Mouse (Mus musculus) left cerebral cortex, adult 9 months (tissue): ENCODE results near the gene Alox5.
"Not testable (repeated sequence)": the region's sequence is repeated elsewhere in the genome, so short reads cannot be mapped to it uniquely, and the experiment has no call there.

Experiments
- DNase-seq, 2 experiments: peaks; one replicate each; pipeline ENCODE4 v3.0.0; 2022; ENCODE audit warnings: low spot score in 2 of 2

Gene Alox5

GRCm38 (mm10) chr6:116460544-116461283 lies at the start of gene Alox5:
Gene Alox5 (minus strand): TSS chr6:116461178.
- DNase-seq = no peak

- DNase-seq = not testable (repeated sequence)
These were observed 45.5 kb upstream of the Alox5 start, which contains the start of gene Olfr212 for GRCm38 (mm10) chr6:116506302-116507003. Gene Olfr212 (plus strand): TSS chr6:116506516.

- no peak for DNase-seq
These were observed 35.0 kb upstream of the Alox5 start for GRCm38 (mm10) chr6:116495960-116496359.

GRCm38 (mm10) chr6:116493742-116494141 lies 32.8 kb upstream of the Alox5 start:
- no peak for DNase-seq

DNA sequence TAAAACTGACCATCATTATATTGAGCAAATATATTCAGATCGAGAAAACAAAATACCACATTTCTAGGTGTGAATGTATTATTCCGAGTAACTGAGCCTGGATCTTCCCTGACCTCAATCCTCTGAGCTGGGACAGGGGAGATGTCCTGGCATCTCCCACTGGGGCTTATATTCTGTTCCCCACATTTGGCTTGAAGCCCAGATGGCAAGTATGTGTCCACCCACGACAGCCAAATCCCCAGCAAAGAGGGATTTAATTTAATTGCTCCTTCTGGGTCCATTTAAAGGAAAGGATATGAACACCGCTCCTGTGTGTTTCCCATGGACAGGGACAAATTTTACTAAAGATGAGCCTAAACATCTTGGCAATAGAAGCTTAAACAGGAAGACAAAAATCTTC lies 27.8 kb upstream of the Alox5 start, which contains the start of gene Olfr211:
Olfr211 (plus strand) TSS at position 301 of the 400 bp plus-strand sequence.
- DNase-seq = no peak

DNA sequence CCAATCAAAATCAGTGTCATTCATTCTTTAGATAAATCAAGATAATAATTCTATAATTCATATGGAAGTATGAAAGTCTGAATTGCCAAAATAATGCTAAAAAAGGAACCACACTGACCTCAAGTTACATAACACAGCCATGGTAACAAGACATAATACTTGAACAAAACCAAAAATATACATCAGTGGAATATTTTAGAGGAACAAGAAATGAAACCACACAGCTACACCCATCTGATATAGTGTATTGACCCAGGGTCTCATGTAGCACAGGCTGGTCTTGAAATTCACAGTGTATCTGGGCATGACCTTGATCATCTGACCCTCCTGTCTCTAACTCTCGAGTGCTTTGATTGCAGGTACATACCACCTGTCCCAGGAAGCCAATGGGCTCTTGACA lies 25.9 kb upstream of the Alox5 start:
- no peak for DNase-seq

- DNase-seq = no peak
These were observed 24.1 kb upstream of the Alox5 start for GRCm38 (mm10) chr6:116485081-116485480.

DNA sequence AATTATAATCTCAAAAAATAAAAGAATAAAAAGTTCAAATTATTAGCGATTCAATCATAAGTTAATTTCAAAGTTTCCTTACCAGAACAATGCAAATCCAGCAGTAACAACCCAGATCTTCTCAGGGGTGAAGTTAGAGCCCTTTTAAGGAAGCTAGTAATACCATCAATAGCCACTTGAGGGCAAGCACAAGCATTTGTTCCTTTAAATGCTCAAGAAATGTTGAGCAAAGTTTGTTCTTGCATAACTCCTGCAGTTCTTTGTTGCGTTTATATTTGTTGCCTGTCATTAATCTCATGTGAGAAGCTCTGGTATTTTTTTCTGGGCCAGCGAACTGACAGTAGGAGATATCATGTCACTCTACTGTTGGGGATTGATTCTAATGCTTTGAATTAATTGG lies 7.1 kb upstream of the Alox5 start:
- no peak for DNase-seq

- no peak for DNase-seq
These were observed 1.7 kb downstream of the Alox5 start for GRCm38 (mm10) chr6:116459232-116459631.

DNA sequence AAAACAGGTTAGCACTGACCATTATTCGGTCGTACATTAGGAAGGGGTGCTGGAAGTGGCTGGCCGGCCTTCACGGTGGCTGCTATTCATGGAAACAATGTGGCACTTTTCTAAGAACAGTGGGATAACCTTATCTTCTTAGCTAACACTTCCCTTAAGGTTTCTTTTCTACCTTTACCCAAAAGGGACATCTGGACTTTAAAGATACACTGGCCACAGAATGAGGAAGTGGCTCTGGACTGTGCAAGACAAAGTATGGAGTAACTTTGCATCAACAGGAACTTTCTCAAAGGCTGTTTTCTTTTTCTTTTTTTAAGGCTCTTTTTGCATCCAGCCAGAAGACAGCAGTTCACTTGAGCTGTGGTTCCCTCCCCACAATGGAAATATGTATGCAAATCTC lies 2.2 kb downstream of the Alox5 start:
- DNase-seq = no peak

GRCm38 (mm10) chr6:116456482-116456881 lies 4.5 kb downstream of the Alox5 start:
- DNase-seq = no peak

GRCm38 (mm10) chr6:116455781-116456180 lies 5.2 kb downstream of the Alox5 start:
- DNase-seq = peak in 1 of 2 experiments; percentile 21

DNA sequence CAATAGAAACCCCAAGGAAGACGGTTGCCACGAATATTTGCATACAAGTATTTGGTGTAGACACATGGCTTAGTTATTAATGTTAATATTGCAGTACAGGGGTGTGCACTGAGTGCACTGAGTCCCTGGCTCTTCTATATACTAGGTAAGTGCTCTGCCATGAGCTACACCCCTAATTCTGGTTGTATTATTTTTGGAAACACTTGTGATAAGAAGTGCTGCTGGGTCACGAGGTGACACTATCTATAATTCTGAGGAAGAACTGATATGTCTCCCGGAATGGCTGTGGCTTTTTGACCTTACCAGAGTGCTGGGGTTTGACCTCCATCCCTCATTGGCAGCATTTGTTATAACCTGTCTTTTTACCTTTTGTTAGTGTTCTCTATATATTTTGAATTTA lies 20.1 kb downstream of the Alox5 start:
- no peak for DNase-seq

GRCm38 (mm10) chr6:116440447-116440846 lies 20.5 kb downstream of the Alox5 start:
- no peak for DNase-seq

- DNase-seq = no peak
These were observed 21.4 kb downstream of the Alox5 start for GRCm38 (mm10) chr6:116439531-116439930.

- no peak for DNase-seq
These were observed 22.1 kb downstream of the Alox5 start for GRCm38 (mm10) chr6:116438864-116439263.

DNA sequence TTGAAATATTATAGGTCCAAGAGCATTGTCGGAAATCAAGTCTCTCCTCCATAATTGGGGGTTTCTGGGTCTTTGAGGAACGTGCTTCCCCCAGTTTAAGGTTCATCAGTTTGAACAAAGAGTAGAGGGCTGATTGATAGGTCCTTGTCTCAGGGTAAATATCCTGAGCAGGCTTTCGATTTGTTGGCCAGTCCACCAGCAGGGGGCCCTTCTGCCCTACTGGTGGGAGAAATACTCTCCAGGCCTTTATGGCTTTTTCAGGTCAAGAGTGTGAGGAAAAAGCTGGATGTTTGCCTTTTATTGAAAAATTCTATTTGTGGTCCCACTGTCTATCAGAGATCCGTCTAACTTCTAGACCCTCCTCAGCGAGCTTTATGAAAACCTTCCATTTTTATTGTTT lies 32.7 kb downstream of the Alox5 start:
- no peak for DNase-seq

DNA sequence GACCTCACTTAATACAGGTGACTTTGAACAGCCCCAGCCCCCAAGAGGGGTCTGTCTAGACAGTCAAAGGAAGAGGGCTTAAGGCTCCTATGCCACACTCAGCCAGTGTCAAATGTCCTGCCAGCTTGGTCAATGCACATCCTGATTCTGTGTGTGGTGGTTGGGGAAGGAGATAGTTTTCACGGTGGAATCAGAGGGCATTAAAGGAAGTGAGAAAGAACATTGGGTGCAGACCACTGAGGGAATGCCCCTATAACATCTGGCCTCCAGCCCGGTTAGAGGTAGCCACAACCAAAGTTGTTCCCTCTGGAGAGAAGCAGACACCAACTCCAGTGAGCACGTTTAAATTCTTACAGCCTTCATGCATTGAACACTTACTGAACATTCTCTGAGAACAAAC lies 33.4 kb downstream of the Alox5 start:
- no peak for DNase-seq

DNA sequence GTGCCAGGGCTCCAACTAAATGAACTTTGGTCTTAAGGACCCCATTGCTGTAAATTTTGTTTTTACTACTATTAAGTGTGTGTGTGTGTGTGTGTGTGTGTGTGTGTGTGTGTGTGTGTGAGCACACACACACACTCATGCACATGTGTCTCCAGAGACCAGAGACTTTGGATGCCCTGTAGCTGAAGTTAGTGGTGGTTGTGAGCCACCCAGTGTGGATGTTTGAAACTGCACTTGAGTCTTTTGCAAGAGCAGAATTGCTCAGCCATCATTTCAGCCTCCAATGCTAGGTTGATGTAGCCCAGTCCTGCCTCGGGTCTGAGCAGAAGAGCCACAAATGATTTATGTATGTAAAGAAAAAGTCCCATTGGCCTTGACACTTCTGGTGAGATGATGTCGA lies 37.3 kb downstream of the Alox5 start:
- DNase-seq = peak in 1 of 2 experiments; percentile 44

- DNase-seq = no peak
These were observed 38.0 kb downstream of the Alox5 start for GRCm38 (mm10) chr6:116422991-116423390.

DNA sequence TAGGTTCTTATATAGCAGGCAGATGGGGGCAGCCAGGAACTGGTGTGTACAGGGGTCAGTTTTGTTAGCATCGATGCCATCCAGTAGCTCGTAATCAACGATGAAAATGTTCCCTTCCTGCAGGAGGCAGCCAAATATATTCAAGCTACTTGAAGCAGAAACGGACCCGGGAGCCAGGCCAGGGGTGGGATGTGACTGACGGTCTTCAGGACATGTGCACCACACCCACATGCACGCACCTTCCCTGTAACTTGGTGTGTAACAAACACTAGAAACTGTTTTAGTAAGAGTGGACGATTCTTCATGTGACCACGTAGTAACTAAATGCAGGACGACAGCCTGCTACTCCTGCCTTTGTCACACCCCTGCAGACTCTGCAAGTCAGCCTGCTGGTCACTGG lies 40.7 kb downstream of the Alox5 start:
- DNase-seq = no peak

GRCm38 (mm10) chr6:116419699-116420098 lies 41.3 kb downstream of the Alox5 start:
- DNase-seq = no peak

- no peak for DNase-seq
These were observed 42.5 kb downstream of the Alox5 start for GRCm38 (mm10) chr6:116418487-116418886.
